Mouse (Mus musculus) thymus, adult 2 months (tissue): ENCODE data around the gene Pcgf5. TPM values are rescaled to one million over a fixed set of nuclear protein-coding genes. Genes with fewer than 3 reads are reported as not detected.

Source experiments
- DNase-seq: peaks from one replicate; pipeline ENCODE4 v3.0.0; 2021
- H3K27ac ChIP-seq: fragments of 200-500 bp; 2 replicates; pipeline ENCODE4 v1.5.1; 2012; ENCODE audit warnings: low read length, control low read depth; ENCODE audit not compliant: control insufficient read depth, insufficient read depth
- H3K27me3 ChIP-seq: fragments of 200-500 bp; 2 replicates; pipeline ENCODE4 v1.6.1; 2012; ENCODE audit warnings: mild to moderate bottlenecking, low read length, moderate library complexity, mixed read lengths; ENCODE audit not compliant: control insufficient read depth, insufficient read depth
- H3K36me3 ChIP-seq: fragments of 200-500 bp; 2 replicates; pipeline ENCODE4 v1.6.1; 2012; ENCODE audit warnings: mild to moderate bottlenecking, low read length, moderate library complexity; ENCODE audit not compliant: control insufficient read depth, insufficient read depth
- H3K4me1 ChIP-seq: fragments of 200-500 bp; replicated peaks from 2 replicates; pipeline ENCODE4 v1.6.1; 2012; ENCODE audit warnings: low read length; ENCODE audit not compliant: control insufficient read depth, insufficient read depth
- H3K4me3 ChIP-seq: fragments of 200-500 bp; 2 replicates; pipeline ENCODE4 v1.5.1; 2012; ENCODE audit warnings: mild to moderate bottlenecking, low read length, control low read depth, moderate library complexity; ENCODE audit not compliant: control insufficient read depth, insufficient read depth
- CTCF ChIP-seq: fragments of 200-500 bp; IDR thresholded peaks from 2 replicates; pipeline ENCODE4 v1.5.1; 2012; ENCODE audit warnings: mild to moderate bottlenecking, control low read depth, low read length, moderate library complexity, borderline replicate concordance; ENCODE audit not compliant: control insufficient read depth, poor library complexity, insufficient read depth; ENCODE audit errors: extremely low read depth
- POLR2A ChIP-seq: fragments of 200-500 bp; IDR thresholded peaks from 2 replicates; pipeline ENCODE4 v1.6.1; 2012; ENCODE audit warnings: mild to moderate bottlenecking, low read length, control low read depth, moderate library complexity; ENCODE audit not compliant: control insufficient read depth, poor library complexity, insufficient read depth; ENCODE audit errors: extremely low read depth
- WGBS: fragments of 180-500 bp; shearing (Covaris S2); methylation state at CpG from one replicate; pipeline ENCODE4 v1.1.7; 2018; 5-methylcytosine and 5-hydroxymethylcytosine counted together
- polyA plus RNA-seq: library from polyadenylated mRNA; depleted of rRNA; stranded (reverse); fragments of >200 nt; gene quantifications from 2 replicates; pipeline ENCODE4 v1.2.3, GENCODE M21; 2012

Gene Pcgf5
- polyA plus RNA-seq, 1 experiment = 21.2 TPM

DNA sequence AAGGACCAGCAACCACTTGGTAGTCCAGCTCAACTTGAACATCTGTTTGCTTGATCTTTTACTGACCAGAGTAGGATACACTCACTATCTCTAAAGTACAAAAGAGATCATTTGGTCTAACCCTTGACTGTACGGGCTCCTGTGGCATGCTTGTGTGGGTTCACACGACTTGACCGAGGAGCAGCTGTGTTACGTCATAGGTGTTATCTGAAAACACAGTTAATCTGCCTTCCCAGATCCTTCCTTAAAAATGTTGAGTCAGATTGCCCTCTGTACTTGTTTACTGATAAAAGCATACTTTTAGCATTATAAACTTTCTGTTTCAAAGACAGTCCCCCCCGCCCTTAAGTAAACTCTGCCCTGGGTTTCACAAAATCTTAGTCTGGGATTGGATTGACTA lies 19.4 kb upstream of the Pcgf5 start:
- no peak for DNase-seq
- Histone ChIP-seq H3K4me3 (no peak overlapping the region), H3K36me3 (no peaks in the 10 kb centered on the region), H3K27ac (no peak overlapping the region), H3K27me3 (no peaks in the 10 kb centered on the region), H3K4me1 (no peaks in the 10 kb centered on the region)
- WGBS = 49% methylated on average over 5 of the region's 5 CpGs
- TF ChIP-seq POLR2A = no peak
- TF ChIP-seq CTCF = no peak

DNA sequence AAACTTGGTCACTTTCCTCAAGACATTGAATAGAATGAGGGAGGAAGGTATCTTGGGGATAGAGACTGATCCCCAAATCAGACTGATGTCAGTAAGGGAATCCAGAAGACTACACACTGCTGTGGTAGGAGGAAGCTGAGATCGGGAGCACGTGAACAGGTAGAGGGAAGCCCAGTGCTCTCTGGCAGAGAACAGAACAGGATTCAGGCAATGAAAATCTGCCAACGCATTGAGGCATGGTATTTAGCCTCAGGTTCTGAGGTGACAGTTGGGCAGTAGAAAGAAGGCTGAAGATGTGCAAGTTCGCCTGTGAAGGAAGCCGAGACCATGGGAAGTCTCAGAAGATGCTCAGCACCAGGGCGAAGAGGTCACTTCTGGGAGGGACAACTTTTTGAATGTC lies 733 bp upstream of the Pcgf5 start:
- H3K27me3 ChIP-seq = no peaks in the 10 kb centered on the region
- H3K4me3 ChIP-seq = peak overlapping the region; percentile 89
- 5% methylated on average over 6 of the region's 6 CpGs for WGBS
- H3K36me3 ChIP-seq = no peaks in the 10 kb centered on the region
- peaks cover 13% of the 10 kb centered on the region for H3K4me1 ChIP-seq
- peak; percentile 12 for DNase-seq
- no peak overlapping the region; the same call in 1 of the 2 replicates for H3K27ac ChIP-seq
- TF ChIP-seq CTCF (no peak), POLR2A (no peak)

DNA sequence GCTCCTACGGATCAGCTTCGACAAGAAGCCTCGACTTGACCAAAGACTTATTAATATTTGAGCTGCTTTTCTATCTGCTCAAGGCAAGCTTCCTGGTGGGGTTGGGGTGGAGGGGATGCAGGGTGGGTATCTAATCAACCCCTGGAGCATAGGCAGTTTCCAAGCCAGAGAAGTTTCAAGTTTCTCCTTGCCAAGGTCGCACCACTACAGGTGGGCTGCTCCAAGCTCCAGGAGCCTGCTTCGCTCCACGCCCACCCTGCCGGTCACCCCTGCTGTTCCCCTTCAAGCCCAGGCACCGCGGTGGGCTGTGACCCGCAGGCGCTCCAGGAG lies 313 bp upstream of the Pcgf5 start:
- Histone ChIP-seq H3K36me3 (no peaks in the 10 kb centered on the region), H3K27ac (peak overlapping the region; percentile 7; the same call in 1 of the 2 replicates), H3K4me1 (peaks cover 13% of the 10 kb centered on the region), H3K4me3 (peak overlapping the region; percentile 89), H3K27me3 (no peaks in the 10 kb centered on the region)
- 2% methylated on average over 11 of the region's 11 CpGs for WGBS
- TF ChIP-seq CTCF (no peak), POLR2A (no peak)
- DNase-seq = no peak

DNA sequence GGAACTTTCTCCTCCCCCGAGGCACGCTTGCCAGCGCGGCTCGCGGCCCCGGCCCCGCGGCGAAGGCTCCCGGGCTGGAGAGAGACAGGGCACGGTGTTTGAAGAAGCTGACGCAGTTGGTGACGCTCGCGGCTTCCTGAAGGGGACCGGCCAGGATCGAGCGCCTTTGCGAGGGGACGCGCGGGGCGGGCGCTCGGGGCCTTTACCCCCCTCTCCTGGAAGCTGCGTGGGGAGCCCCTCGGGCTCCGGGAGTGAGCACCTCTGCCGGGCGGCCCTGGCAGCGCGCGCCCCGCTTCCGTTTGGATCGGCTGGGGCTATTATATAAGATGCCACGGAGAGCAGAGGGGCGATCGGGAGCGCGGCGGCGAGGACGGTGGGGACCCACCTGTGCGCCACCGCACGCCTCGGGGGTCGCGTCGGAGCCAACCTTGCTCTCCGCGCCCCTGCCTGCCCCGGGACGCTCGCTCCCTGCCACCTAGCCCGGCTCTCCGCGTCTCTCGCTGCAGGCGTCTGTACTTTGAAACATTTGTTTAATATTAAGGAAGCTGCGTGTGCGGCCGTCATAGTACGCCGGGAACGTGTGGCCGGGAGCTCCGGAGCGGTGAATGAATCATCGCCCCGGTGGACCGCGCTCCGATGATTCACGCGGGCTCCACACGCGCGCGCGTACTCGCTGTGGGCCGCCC lies 835 bp downstream of the Pcgf5 start:
- H3K4me1 ChIP-seq = peaks cover 13% of the 10 kb centered on the region
- DNase-seq = peak; percentile 71
- under 1% methylated on average over 85 of the region's 85 CpGs for WGBS
- TF ChIP-seq CTCF (peak; percentile 41; the same call in 1 of the 2 replicates), POLR2A (peak; percentile 41; the same call in 1 of the 2 replicates)
- H3K36me3 ChIP-seq = no peaks in the 10 kb centered on the region
- peak overlapping the region; percentile 89 for H3K4me3 ChIP-seq
- H3K27ac ChIP-seq = no peak overlapping the region
- H3K27me3 ChIP-seq = no peaks in the 10 kb centered on the region

DNA sequence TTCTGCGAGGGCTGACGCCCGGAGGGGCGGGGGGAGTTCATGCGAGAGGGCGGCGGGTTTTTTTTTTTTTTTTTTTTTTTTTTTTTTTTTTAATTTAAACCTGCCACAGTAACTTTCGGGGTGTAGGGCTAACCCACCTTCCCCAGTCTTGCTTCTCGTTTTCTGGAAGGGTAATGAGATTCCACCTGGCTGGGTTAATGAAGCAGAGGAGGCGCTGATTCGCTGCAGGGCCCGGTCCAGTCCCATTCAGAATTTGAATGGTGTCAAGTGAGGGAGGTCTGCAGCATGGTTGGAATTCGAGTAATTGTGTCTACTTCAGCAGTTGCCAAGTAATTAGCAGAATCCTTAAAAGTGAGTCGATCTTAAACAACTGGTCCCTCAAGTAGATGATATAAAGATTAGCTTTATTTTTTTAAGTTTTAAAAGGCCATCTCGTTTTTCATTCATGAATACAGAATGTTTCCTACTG lies 1.4 kb downstream of the Pcgf5 start:
- Histone ChIP-seq H3K4me1 (peaks cover 13% of the 10 kb centered on the region), H3K4me3 (peak overlapping the region; percentile 89), H3K27ac (no peak overlapping the region), H3K27me3 (no peaks in the 10 kb centered on the region), H3K36me3 (no peaks in the 10 kb centered on the region)
- peak; percentile 7 for DNase-seq
- WGBS = 7% methylated on average over 15 of the region's 15 CpGs
- no peak for TF ChIP-seq POLR2A
- TF ChIP-seq CTCF = no peak

DNA sequence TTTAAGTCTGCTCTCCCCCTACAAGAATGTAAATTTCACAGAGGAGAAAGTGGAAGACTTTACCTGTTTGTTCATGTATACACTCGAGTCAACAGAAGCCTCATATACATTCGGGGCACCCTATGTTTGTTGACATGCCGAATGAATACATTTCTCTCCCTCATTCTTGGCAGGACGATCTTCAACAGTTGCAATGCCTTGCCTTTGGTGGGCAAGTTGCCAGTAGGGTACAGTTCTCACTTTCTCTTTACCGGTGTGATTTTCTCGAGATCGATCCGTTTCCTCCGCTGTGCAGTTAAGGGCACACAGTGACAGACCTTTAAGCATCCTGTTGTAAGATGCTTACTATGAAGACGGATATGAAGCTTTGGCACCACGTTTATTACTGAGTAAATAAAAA lies 2.1 kb downstream of the Pcgf5 start:
- H3K4me1 ChIP-seq = peaks cover 13% of the 10 kb centered on the region
- no peak overlapping the region for H3K4me3 ChIP-seq
- H3K36me3 ChIP-seq = no peaks in the 10 kb centered on the region
- peak; percentile 9 for DNase-seq
- H3K27me3 ChIP-seq = no peaks in the 10 kb centered on the region
- WGBS = 51% methylated on average over 11 of the region's 11 CpGs
- H3K27ac ChIP-seq = no peak overlapping the region
- TF ChIP-seq CTCF (no peak), POLR2A (no peak)
